Comparison of ENCODE assay signal across 8 mouse cellular contexts in genomic region chr7:89841670-89842403, GRCm38 (mm10).
DNase-seq lines count a peak whose midpoint lies in the region; ATAC-seq and TF ChIP-seq lines count a peak whose summit lies in the region.

No protein-coding gene starts in this region.

- no peak overlapping the region for H3ac ChIP-seq in C2C12 (ENCODE audit: control insufficient read depth, insufficient read length, low read depth)

- H3K36me3 ChIP-seq in C2C12 (ENCODE audit: control insufficient read depth, insufficient read depth), result no peaks in the 10 kb centered on the region
- H3K36me3 ChIP-seq in embryonic facial prominence, embryonic 15.5 days, result no peaks in the 10 kb centered on the region
- H3K36me3 ChIP-seq in heart, embryonic 13.5 days, result no peaks in the 10 kb centered on the region
- H3K36me3 ChIP-seq in kidney, embryonic 16.5 days (ENCODE audit: insufficient read depth, low read length), result no peaks in the 10 kb centered on the region
- no peaks in the 10 kb centered on the region for H3K36me3 ChIP-seq in liver, adult 2 months (ENCODE audit: control insufficient read depth, insufficient read depth, low read length)
- H3K36me3 ChIP-seq in stomach, embryonic 15.5 days, result no peaks in the 10 kb centered on the region

- H3K9me3 ChIP-seq in embryonic facial prominence, embryonic 15.5 days (replicated peaks), result no peaks in the 10 kb centered on the region
- no peaks in the 10 kb centered on the region for H3K9me3 ChIP-seq in heart, embryonic 13.5 days
- no peaks in the 10 kb centered on the region for H3K9me3 ChIP-seq in kidney, embryonic 16.5 days (ENCODE audit: low read length)
- H3K9me3 ChIP-seq in stomach, embryonic 15.5 days, result no peaks in the 10 kb centered on the region

- no peaks in the 10 kb centered on the region for H3K79me2 ChIP-seq in C2C12 (ENCODE audit: control insufficient read depth, insufficient read depth)
- no peaks in the 10 kb centered on the region for H3K79me2 ChIP-seq in liver, adult 2 months (ENCODE audit: control insufficient read depth, insufficient read depth, low read length)

- H3K9ac ChIP-seq in embryonic facial prominence, embryonic 15.5 days, result no peak overlapping the region
- H3K9ac ChIP-seq in heart, embryonic 13.5 days, result no peak overlapping the region
- H3K9ac ChIP-seq in kidney, embryonic 16.5 days (replicated peaks; ENCODE audit: low read length), result no peak overlapping the region
- H3K9ac ChIP-seq in liver, adult 2 months (ENCODE audit: low read depth, low read length), result no peak overlapping the region
- H3K9ac ChIP-seq in stomach, embryonic 15.5 days, result no peak overlapping the region

- WGBS in embryonic facial prominence, embryonic 15.5 days, result 30% methylated on average over 15 of the region's 15 CpGs
- 30% methylated on average over 15 of the region's 15 CpGs for WGBS in heart, embryonic 13.5 days
- WGBS in kidney, embryonic 16.5 days, result 31% methylated on average over 15 of the region's 15 CpGs
- 31% methylated on average over 15 of the region's 15 CpGs for WGBS in liver, adult 2 months
- WGBS in stomach, embryonic 15.5 days, result 31% methylated on average over 15 of the region's 15 CpGs

- H3K4me3 ChIP-seq in C2C12 (ENCODE audit: insufficient read depth, poor library complexity, severe bottlenecking), result no peak overlapping the region
- H3K4me3 ChIP-seq in embryonic facial prominence, embryonic 15.5 days (replicated peaks), result no peak overlapping the region
- H3K4me3 ChIP-seq in heart, embryonic 13.5 days, result no peak overlapping the region; the same call in 1 of the 2 replicates
- no peak overlapping the region for H3K4me3 ChIP-seq in kidney, embryonic 16.5 days (ENCODE audit: low read length)
- H3K4me3 ChIP-seq in liver, adult 2 months (ENCODE audit: insufficient read depth, low read depth, low read length), result no peak overlapping the region
- no peak overlapping the region for H3K4me3 ChIP-seq in stomach, embryonic 15.5 days (replicated peaks)

- ATAC-seq in embryonic facial prominence, embryonic 15.5 days (ENCODE audit: insufficient number of reproducible peaks, low FRiP score, low TSS enrichment, low read depth), result peak; percentile 48; the same call in 1 of the 2 replicates
- ATAC-seq in heart, embryonic 13.5 days (ENCODE audit: extremely low read depth, insufficient number of reproducible peaks, low FRiP score, low TSS enrichment), result no peak
- peak; percentile 61 for ATAC-seq in kidney, embryonic 16.5 days (ENCODE audit: low FRiP score, low TSS enrichment)
- ATAC-seq in stomach, embryonic 15.5 days (ENCODE audit: insufficient read depth, low FRiP score, low read depth), result peak; percentile 39; the same call in 1 of the 2 replicates

- H3K4me2 ChIP-seq in embryonic facial prominence, embryonic 15.5 days (replicated peaks), result 0 out of 2 replicates have a peak overlapping the region, but pooled peaks have one; percentile 25
- peak overlapping the region; percentile 39; the same call in 1 of the 2 replicates for H3K4me2 ChIP-seq in heart, embryonic 13.5 days
- 0 out of 2 replicates have a peak overlapping the region, but pooled peaks have one; percentile 3 for H3K4me2 ChIP-seq in kidney, embryonic 16.5 days (replicated peaks; ENCODE audit: low read depth, low read length)
- H3K4me2 ChIP-seq in stomach, embryonic 15.5 days, result no peak overlapping the region

- TF ChIP-seq POLR2A in liver, adult 2 months (IDR thresholded peaks at IDR 0.05; ENCODE audit: extremely low read depth, insufficient read depth, low read length), result no peak

- TF ChIP-seq CTCF in C2C12 (IDR thresholded peaks at IDR 0.05; ENCODE audit: control insufficient read depth, insufficient read depth, insufficient read length), result peak; percentile 21
- TF ChIP-seq CTCF in liver, adult 2 months (IDR thresholded peaks at IDR 0.05; ENCODE audit: low read depth, low read length), result peak; percentile 43

- H3K4me1 ChIP-seq in embryonic facial prominence, embryonic 15.5 days, result peaks cover 11% of the 10 kb centered on the region; the same call in 1 of the 2 replicates
- H3K4me1 ChIP-seq in heart, embryonic 13.5 days, result peaks cover 10% of the 10 kb centered on the region
- H3K4me1 ChIP-seq in kidney, embryonic 16.5 days (ENCODE audit: insufficient read depth, low read length), result no peaks in the 10 kb centered on the region; the same call in 1 of the 2 replicates
- no peaks in the 10 kb centered on the region for H3K4me1 ChIP-seq in liver, adult 2 months (ENCODE audit: control insufficient read depth, insufficient read depth, low read length)
- H3K4me1 ChIP-seq in stomach, embryonic 15.5 days, result no peaks in the 10 kb centered on the region

- DNase-seq in adrenal gland, postnatal 4 days (ENCODE audit: low spot score in 2 of 2), result peak; percentile 41 to 65
- peak; percentile 50 for DNase-seq in liver, adult 2 months (ENCODE audit: extremely low read depth, low read depth, low spot score)
- DNase-seq in neural tube, embryonic 10.5 days (ENCODE audit: extremely low spot score, low spot score), result peak; percentile 78

- no peaks in the 10 kb centered on the region for H3K27me3 ChIP-seq in C2C12 (ENCODE audit: control insufficient read depth, insufficient read depth, insufficient read length)
- no peaks in the 10 kb centered on the region for H3K27me3 ChIP-seq in embryonic facial prominence, embryonic 15.5 days
- no peaks in the 10 kb centered on the region for H3K27me3 ChIP-seq in heart, embryonic 13.5 days (replicated peaks)
- H3K27me3 ChIP-seq in kidney, embryonic 16.5 days (ENCODE audit: insufficient read depth, low read length), result no peaks in the 10 kb centered on the region
- H3K27me3 ChIP-seq in liver, adult 2 months (ENCODE audit: control insufficient read depth, insufficient read depth, low read length), result no peaks in the 10 kb centered on the region
- H3K27me3 ChIP-seq in stomach, embryonic 15.5 days (replicated peaks), result 0 out of 2 replicates have a peak, but pooled peaks cover 3% of the 10 kb centered on the region

- no peak overlapping the region for H3K27ac ChIP-seq in embryonic facial prominence, embryonic 15.5 days (replicated peaks)
- no peak overlapping the region for H3K27ac ChIP-seq in heart, embryonic 13.5 days (replicated peaks)
- no peak overlapping the region for H3K27ac ChIP-seq in kidney, embryonic 16.5 days (ENCODE audit: low read length)
- no peak overlapping the region for H3K27ac ChIP-seq in liver, adult 2 months (replicated peaks; ENCODE audit: insufficient read depth, low read depth, low read length)
- no peak overlapping the region for H3K27ac ChIP-seq in stomach, embryonic 15.5 days

- H3K79me3 ChIP-seq in C2C12 (ENCODE audit: low read depth), result no peaks in the 10 kb centered on the region

TF ChIP-seq in C2C12, 6 proteins besides CTCF, POLR2A, EP300 and RAD21:
- no peak for TF ChIP-seq USF1 (IDR thresholded peaks at IDR 0.05; ENCODE audit: low read depth)
- no peak for TF ChIP-seq CEBPB (IDR thresholded peaks at IDR 0.05; ENCODE audit: low read depth)
- TF ChIP-seq MYOD1 (IDR thresholded peaks at IDR 0.05; ENCODE audit: control insufficient read depth, insufficient read length, low read depth), result no peak
- TF ChIP-seq MAX (IDR thresholded peaks at IDR 0.05), result no peak
- TF ChIP-seq FOSL1 (IDR thresholded peaks at IDR 0.05; ENCODE audit: insufficient read depth, low read length, poor library complexity, severe bottlenecking), result no peak
- TF ChIP-seq MYOG (IDR thresholded peaks at IDR 0.05; ENCODE audit: control insufficient read depth, extremely low read depth, insufficient read length), result no peak
